Mouse (Mus musculus): ENCODE results near the gene Mrfap1. TPM values are rescaled to one million over a fixed set of nuclear protein-coding genes. Genes with fewer than 3 reads are reported as not detected.

Gene Mrfap1
- polyA plus RNA-seq, 1 experiment = 127 TPM

DNA sequence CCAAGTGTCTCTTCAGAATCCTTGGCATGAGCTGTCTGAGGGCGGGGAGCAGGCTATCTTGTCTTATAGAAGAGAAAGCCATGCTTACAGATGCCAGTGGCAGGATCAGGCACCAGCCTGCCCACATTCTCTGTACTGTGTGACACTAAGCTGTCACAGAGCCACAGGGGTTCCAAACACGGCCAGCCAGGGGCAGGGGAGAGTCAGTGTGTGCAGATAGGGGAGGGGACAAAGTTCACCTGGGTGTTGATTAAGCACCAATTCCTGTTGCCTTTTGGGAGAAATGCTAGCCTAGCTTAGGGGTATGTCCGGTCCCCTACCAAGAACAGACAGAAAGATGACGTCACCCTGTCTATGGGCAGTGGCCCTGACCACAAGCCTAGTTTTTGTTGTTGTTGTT lies 32.5 kb upstream of the Mrfap1 start:
- TF ChIP-seq POLR2A (IDR thresholded peaks at IDR 0.05; ENCODE audit: borderline replicate concordance, extremely low read depth, low read depth, low read length) (no peak), CTCF (IDR thresholded peaks at IDR 0.05; ENCODE audit: insufficient read depth, low read length) (no peak)
- Histone ChIP-seq H3K4me3 (replicated peaks; ENCODE audit: extremely low read depth, low read depth, low read length) (no peak overlapping the region), H3K4me1 (ENCODE audit: control insufficient read depth, insufficient read depth, low read length) (no peaks in the 10 kb centered on the region)
- DNase-seq = no peak
- WGBS = 77% methylated on average over 4 of the region's 4 CpGs

DNA sequence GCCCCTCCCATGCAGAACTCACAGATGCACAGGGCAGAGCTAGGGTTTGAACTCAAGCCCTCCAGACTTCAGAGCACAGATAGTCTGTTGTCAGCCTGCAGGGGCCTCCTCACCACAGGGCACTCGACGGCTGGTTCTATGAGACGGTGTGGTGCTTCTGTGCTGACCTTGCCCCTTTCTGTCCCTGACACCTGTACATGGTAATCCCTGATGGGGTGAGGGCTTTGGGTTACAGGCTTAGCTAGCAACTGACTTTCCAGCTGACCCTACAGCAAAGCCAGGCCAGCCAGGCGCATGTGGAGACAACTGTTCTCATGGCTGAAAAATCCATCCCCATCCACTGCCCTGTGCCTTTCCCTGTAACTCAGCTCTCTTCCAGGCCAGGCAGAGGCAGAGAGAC lies 26.3 kb upstream of the Mrfap1 start:
- no peaks in the 10 kb centered on the region for H3K4me1 ChIP-seq (ENCODE audit: control insufficient read depth, insufficient read depth, low read length)
- DNase-seq = no peak
- no peak overlapping the region for H3K4me3 ChIP-seq (replicated peaks; ENCODE audit: extremely low read depth, low read depth, low read length)
- TF ChIP-seq POLR2A (IDR thresholded peaks at IDR 0.05; ENCODE audit: borderline replicate concordance, extremely low read depth, low read depth, low read length) = no peak
- no peak for TF ChIP-seq CTCF (IDR thresholded peaks at IDR 0.05; ENCODE audit: insufficient read depth, low read length)
- 90% methylated on average over 4 of the region's 4 CpGs for WGBS

DNA sequence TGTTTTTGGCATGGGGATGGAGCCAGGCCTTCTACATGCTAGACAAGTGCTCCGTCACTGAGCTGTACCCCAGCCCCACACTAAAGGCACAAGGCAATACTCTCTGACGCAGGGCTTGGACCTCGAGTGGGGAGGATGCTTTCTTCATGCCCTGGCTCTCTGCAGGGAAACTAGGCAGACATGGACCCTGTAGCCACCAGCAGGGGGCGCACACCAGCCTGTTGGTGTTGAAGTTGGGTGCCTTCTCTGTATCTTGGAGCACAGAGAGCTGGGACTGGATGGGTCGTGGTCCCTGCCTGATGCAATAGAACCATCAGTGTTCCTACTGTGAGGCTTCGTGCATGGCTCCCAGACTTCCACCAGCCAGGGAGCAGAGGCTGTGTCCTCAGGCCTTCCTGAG lies 23.6 kb upstream of the Mrfap1 start:
- Histone ChIP-seq H3K4me3 (replicated peaks; ENCODE audit: extremely low read depth, low read depth, low read length) (no peak overlapping the region), H3K4me1 (ENCODE audit: control insufficient read depth, insufficient read depth, low read length) (no peaks in the 10 kb centered on the region)
- 46% methylated on average over 6 of the region's 6 CpGs for WGBS
- peak; percentile 77 for TF ChIP-seq CTCF (IDR thresholded peaks at IDR 0.05; ENCODE audit: insufficient read depth, low read length)
- TF ChIP-seq POLR2A (IDR thresholded peaks at IDR 0.05; ENCODE audit: borderline replicate concordance, extremely low read depth, low read depth, low read length) = no peak
- peak; percentile 37 for DNase-seq

DNA sequence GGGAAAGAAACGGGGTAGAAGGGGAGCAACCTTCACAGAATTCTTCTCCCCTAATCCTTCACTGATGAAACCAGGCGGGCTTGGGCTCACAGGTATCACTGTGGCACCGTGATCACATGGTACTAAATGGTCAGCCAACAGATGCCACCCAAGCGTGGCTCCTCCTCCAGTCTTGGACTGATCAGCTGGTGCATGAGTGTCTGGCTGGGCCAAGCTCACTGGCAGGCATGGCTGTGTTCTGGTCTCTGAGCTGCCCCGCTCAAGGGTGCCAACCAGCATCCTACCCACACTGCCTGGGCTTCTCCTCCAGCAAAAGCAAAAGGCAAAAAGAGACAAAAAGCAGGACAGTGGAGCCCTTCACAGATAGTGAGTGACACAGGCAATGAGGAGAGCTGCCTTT lies 23.2 kb upstream of the Mrfap1 start:
- no peak overlapping the region for H3K4me3 ChIP-seq (replicated peaks; ENCODE audit: extremely low read depth, low read depth, low read length)
- DNase-seq = no peak
- WGBS = 90% methylated on average over 5 of the region's 5 CpGs

GRCm38 (mm10) chr5:36817738-36818137 lies 21.2 kb upstream of the Mrfap1 start:
- no peak for TF ChIP-seq POLR2A (IDR thresholded peaks at IDR 0.05; ENCODE audit: borderline replicate concordance, extremely low read depth, low read depth, low read length)
- no peak for TF ChIP-seq CTCF (IDR thresholded peaks at IDR 0.05; ENCODE audit: insufficient read depth, low read length)
- Histone ChIP-seq H3K4me1 (ENCODE audit: control insufficient read depth, insufficient read depth, low read length) (no peaks in the 10 kb centered on the region), H3K4me3 (replicated peaks; ENCODE audit: extremely low read depth, low read depth, low read length) (no peak overlapping the region)
- no peak for DNase-seq
- 73% methylated on average over 3 of the region's 3 CpGs for WGBS

More for the DNA sequence above, 23.2 kb upstream of the Mrfap1 start:
- TF ChIP-seq POLR2A (IDR thresholded peaks at IDR 0.05; ENCODE audit: borderline replicate concordance, extremely low read depth, low read depth, low read length) (no peak), CTCF (IDR thresholded peaks at IDR 0.05; ENCODE audit: insufficient read depth, low read length) (no peak)
- H3K4me1 ChIP-seq (ENCODE audit: control insufficient read depth, insufficient read depth, low read length) = no peaks in the 10 kb centered on the region

- 63% methylated on average over 6 of the region's 6 CpGs for WGBS
- TF ChIP-seq CTCF (IDR thresholded peaks at IDR 0.05; ENCODE audit: insufficient read depth, low read length) (0 out of 2 replicates have a peak, but pooled peaks have one; percentile 6), POLR2A (IDR thresholded peaks at IDR 0.05; ENCODE audit: borderline replicate concordance, extremely low read depth, low read depth, low read length) (no peak)
- no peak for DNase-seq
- H3K4me1 ChIP-seq (ENCODE audit: control insufficient read depth, insufficient read depth, low read length) = no peaks in the 10 kb centered on the region
- H3K4me3 ChIP-seq (replicated peaks; ENCODE audit: extremely low read depth, low read depth, low read length) = no peak overlapping the region
These were observed 18.0 kb upstream of the Mrfap1 start for GRCm38 (mm10) chr5:36814554-36814953.

DNA sequence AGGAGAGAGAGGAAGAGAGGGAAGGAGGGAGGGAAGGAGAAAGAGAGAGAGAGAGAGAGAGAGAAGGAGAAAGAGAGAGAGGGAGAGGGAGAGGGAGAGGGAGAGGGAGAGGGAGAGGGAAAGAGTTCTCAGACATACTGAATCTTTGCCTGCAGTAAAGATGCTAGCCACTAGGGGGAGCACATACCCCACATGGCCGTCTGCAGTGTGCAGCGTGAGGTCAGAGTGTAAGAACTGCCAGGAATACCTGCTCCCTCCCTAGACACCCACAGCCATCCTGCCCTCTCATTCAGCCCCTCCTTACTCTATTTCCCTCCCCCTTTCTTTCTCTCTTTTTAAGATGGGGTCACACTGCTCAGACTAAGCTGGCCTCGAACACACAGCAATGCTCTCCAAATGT lies 14.8 kb upstream of the Mrfap1 start:
- whole genome bisulfite sequencing = 30% methylated on average over 3 of the region's 3 CpGs
- peak; percentile 51 for DNase-seq
- TF ChIP-seq CTCF (IDR thresholded peaks at IDR 0.05; ENCODE audit: insufficient read depth, low read length) (peak; percentile 96), POLR2A (IDR thresholded peaks at IDR 0.05; ENCODE audit: borderline replicate concordance, extremely low read depth, low read depth, low read length) (no peak)
- no peaks in the 10 kb centered on the region for H3K4me1 ChIP-seq (ENCODE audit: control insufficient read depth, insufficient read depth, low read length)
- H3K4me3 ChIP-seq (replicated peaks; ENCODE audit: extremely low read depth, low read depth, low read length) = no peak overlapping the region

- TF ChIP-seq POLR2A (IDR thresholded peaks at IDR 0.05; ENCODE audit: borderline replicate concordance, extremely low read depth, low read depth, low read length) (no peak), CTCF (IDR thresholded peaks at IDR 0.05; ENCODE audit: insufficient read depth, low read length) (no peak)
- Histone ChIP-seq H3K4me3 (replicated peaks; ENCODE audit: extremely low read depth, low read depth, low read length) (no peak overlapping the region), H3K4me1 (ENCODE audit: control insufficient read depth, insufficient read depth, low read length) (no peaks in the 10 kb centered on the region)
- no peak for DNase-seq
- 85% methylated on average over 3 of the region's 3 CpGs for WGBS
These were observed 14.1 kb upstream of the Mrfap1 start for GRCm38 (mm10) chr5:36810634-36811033.

GRCm38 (mm10) chr5:36809123-36809522 lies 12.6 kb upstream of the Mrfap1 start:
- no peaks in the 10 kb centered on the region for H3K4me1 ChIP-seq (ENCODE audit: control insufficient read depth, insufficient read depth, low read length)
- WGBS = 67% methylated on average over 7 of the region's 7 CpGs
- H3K4me3 ChIP-seq (replicated peaks; ENCODE audit: extremely low read depth, low read depth, low read length) = no peak overlapping the region
- no peak for DNase-seq
- TF ChIP-seq POLR2A (IDR thresholded peaks at IDR 0.05; ENCODE audit: borderline replicate concordance, extremely low read depth, low read depth, low read length) (no peak), CTCF (IDR thresholded peaks at IDR 0.05; ENCODE audit: insufficient read depth, low read length) (no peak)

- no peak for DNase-seq
- WGBS = 29% methylated on average over 5 of the region's 5 CpGs
- TF ChIP-seq CTCF (IDR thresholded peaks at IDR 0.05; ENCODE audit: insufficient read depth, low read length) (no peak), POLR2A (IDR thresholded peaks at IDR 0.05; ENCODE audit: borderline replicate concordance, extremely low read depth, low read depth, low read length) (no peak)
These were observed 10.5 kb upstream of the Mrfap1 start for GRCm38 (mm10) chr5:36807106-36807505.

More at GRCm38 (mm10) chr5:36807106-36807505, 10.5 kb upstream of the Mrfap1 start:
- Histone ChIP-seq H3K4me3 (replicated peaks; ENCODE audit: extremely low read depth, low read depth, low read length) (no peak overlapping the region), H3K4me1 (ENCODE audit: control insufficient read depth, insufficient read depth, low read length) (no peaks in the 10 kb centered on the region)
